ENCODE assay signal across 8 mouse cellular contexts in the genomic region with DNA sequence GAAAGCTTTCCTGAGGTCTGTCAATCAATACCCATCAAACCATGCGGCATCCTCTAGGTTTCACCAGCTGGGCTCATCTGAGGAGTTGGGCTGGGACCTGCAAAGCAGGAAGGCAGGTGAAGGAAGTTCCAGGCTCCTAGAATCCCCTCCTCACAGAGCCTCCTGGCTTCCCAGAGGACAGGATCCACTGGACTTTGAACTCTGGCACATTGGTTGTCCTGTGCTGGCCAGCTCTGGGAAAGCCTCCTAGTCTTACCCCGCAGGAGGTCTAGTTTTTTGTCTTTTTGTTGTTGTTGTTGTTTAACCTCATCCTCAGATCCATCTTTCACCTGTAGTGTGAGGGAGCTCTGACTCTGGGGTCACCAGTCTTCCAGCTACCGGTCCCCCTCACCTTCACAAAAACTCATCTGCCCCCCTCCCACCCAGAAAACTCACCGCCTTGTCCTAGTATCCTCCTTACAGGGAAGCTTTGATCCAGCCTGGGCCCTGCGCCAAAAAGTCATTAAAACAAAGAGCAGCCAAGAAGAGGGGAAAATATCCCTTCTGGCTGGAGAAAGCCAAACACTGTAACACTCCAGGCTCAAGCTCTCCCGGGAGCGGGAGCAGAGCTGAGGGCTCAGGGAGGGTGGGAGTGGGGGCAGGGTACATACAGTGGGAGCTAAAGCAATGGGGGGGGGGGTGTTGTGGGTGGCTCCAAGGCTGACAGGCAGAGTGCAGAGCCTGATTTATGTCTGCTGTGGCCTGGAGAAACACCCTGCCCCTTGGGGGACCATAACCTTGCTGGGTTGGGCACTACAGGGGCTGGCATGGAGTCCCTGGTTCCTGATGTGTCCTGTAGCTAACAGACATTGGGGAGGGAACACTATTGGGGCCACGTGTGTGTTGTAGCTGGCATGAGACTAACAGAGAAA.
A peak's percentile ranks its signal among the peaks of the same experiment; 100 is the strongest.
DNase-seq lines count a peak whose midpoint lies in the region; ATAC-seq lines count a peak whose summit lies in the region.

No protein-coding gene starts in this region.

- peak overlapping the region; percentile 70 for H3K27ac ChIP-seq in hindbrain, embryonic 16.5 days (ENCODE audit: low read depth, low read length)
- H3K27ac ChIP-seq in limb, embryonic 11.5 days (replicated peaks; ENCODE audit: low read depth, low read length), result peak overlapping the region; percentile 56
- peak overlapping the region; percentile 85 for H3K27ac ChIP-seq in midbrain, embryonic 15.5 days

- H3K9ac ChIP-seq in hindbrain, embryonic 16.5 days (ENCODE audit: low read depth, low read length), result 0 out of 2 replicates have a peak overlapping the region, but pooled peaks have one; percentile 17
- H3K9ac ChIP-seq in limb, embryonic 11.5 days (ENCODE audit: low read length), result no peak overlapping the region
- no peak overlapping the region for H3K9ac ChIP-seq in midbrain, embryonic 15.5 days

- peak; percentile 75 for ATAC-seq in hindbrain, embryonic 16.5 days
- ATAC-seq in limb, embryonic 11.5 days (ENCODE audit: insufficient number of reproducible peaks, low FRiP score, low TSS enrichment, low read depth), result peak; percentile 58; the same call in 1 of the 2 replicates
- peak; percentile 65 for ATAC-seq in midbrain, embryonic 15.5 days (replicated peaks)
- no peak for ATAC-seq in megakaryocyte-erythroid progenitor cell, adult 5-6 weeks (replicated peaks; ENCODE audit: low FRiP score, low TSS enrichment, poor library complexity, severe bottlenecking)

- H3K27me3 ChIP-seq in hindbrain, embryonic 16.5 days (replicated peaks; ENCODE audit: control insufficient read depth, insufficient read depth, low read length), result no peaks in the 10 kb centered on the region
- no peaks in the 10 kb centered on the region for H3K27me3 ChIP-seq in limb, embryonic 11.5 days (ENCODE audit: control insufficient read depth, insufficient read depth, low read length)
- no peaks in the 10 kb centered on the region for H3K27me3 ChIP-seq in midbrain, embryonic 15.5 days (replicated peaks)

- WGBS in hindbrain, embryonic 16.5 days, result 16% methylated on average over 8 of the region's 8 CpGs
- 38% methylated on average over 8 of the region's 8 CpGs for WGBS in limb, embryonic 11.5 days
- 23% methylated on average over 8 of the region's 8 CpGs for WGBS in midbrain, embryonic 15.5 days

- intact Hi-C loops in gastrocnemius, postnatal 14 days (cut with DNase I; ENCODE audit: low total_unique reads), result no loop called here

- peak; percentile 57 to 68 for DNase-seq in adrenal gland, adult 18-20 months (ENCODE audit: low spot score in 2 of 2)
- peak; percentile 75 for DNase-seq in cerebellum, adult 9-11 months
- DNase-seq in gastrocnemius, postnatal 14 days, result peak; percentile 87
- DNase-seq in limb, embryonic 11.5 days (ENCODE audit: low spot score), result no peak
- DNase-seq in urinary bladder, postnatal 25 days (ENCODE audit: low spot score), result peak; percentile 42

- peak overlapping the region; percentile 9; the same call in 1 of the 2 replicates for H3K4me2 ChIP-seq in hindbrain, embryonic 16.5 days (ENCODE audit: low read length)
- no peak overlapping the region for H3K4me2 ChIP-seq in limb, embryonic 11.5 days (ENCODE audit: low read depth, severe bottlenecking)
- H3K4me2 ChIP-seq in midbrain, embryonic 15.5 days, result no peak overlapping the region

- H3K36me3 ChIP-seq in hindbrain, embryonic 16.5 days (ENCODE audit: control insufficient read depth, insufficient read depth, low read length), result no peaks in the 10 kb centered on the region
- H3K36me3 ChIP-seq in limb, embryonic 11.5 days (ENCODE audit: control insufficient read depth, insufficient read depth, low read length), result no peaks in the 10 kb centered on the region
- no peaks in the 10 kb centered on the region for H3K36me3 ChIP-seq in midbrain, embryonic 15.5 days (replicated peaks)

- H3K4me3 ChIP-seq in hindbrain, embryonic 16.5 days (ENCODE audit: low read length), result no peak overlapping the region
- no peak overlapping the region for H3K4me3 ChIP-seq in limb, embryonic 11.5 days (ENCODE audit: low read depth, low read length)
- H3K4me3 ChIP-seq in midbrain, embryonic 15.5 days, result no peak overlapping the region

- no peaks in the 10 kb centered on the region for H3K9me3 ChIP-seq in hindbrain, embryonic 16.5 days (ENCODE audit: control insufficient read depth, low read length)
- no peaks in the 10 kb centered on the region for H3K9me3 ChIP-seq in limb, embryonic 11.5 days (ENCODE audit: control insufficient read depth, low read length)
- H3K9me3 ChIP-seq in midbrain, embryonic 15.5 days, result no peaks in the 10 kb centered on the region

- H3K4me1 ChIP-seq in hindbrain, embryonic 16.5 days (ENCODE audit: control insufficient read depth, insufficient read depth, low read depth, low read length), result peaks cover 29% of the 10 kb centered on the region
- peaks cover 17% of the 10 kb centered on the region for H3K4me1 ChIP-seq in limb, embryonic 11.5 days (ENCODE audit: control insufficient read depth, insufficient read depth, low read length)
- H3K4me1 ChIP-seq in midbrain, embryonic 15.5 days, result peaks cover 28% of the 10 kb centered on the region
